Mouse (Mus musculus): Measurements from ENCODE around the gene Scn4b. TPM values are rescaled to one million over a fixed set of nuclear protein-coding genes. Genes with fewer than 3 reads are reported as not detected.

Scn4b gene
- polyA plus RNA-seq, 1 experiment from 2014 or later = 1.0 TPM

- H3K27ac ChIP-seq (ENCODE audit: low read length) = no peak overlapping the region
- peak overlapping the region; percentile 42 for H3K9ac ChIP-seq (replicated peaks; ENCODE audit: low read length)
- H3K4me2 ChIP-seq (replicated peaks; ENCODE audit: low read depth, low read length) = peak overlapping the region; percentile 71
- H3K4me3 ChIP-seq (ENCODE audit: low read length) = peak overlapping the region; percentile 38
- no peaks in the 10 kb centered on the region for H3K36me3 ChIP-seq (ENCODE audit: insufficient read depth, low read length)
- H3K27me3 ChIP-seq (ENCODE audit: insufficient read depth, low read length) = peaks cover 78% of the 10 kb centered on the region
- no peaks in the 10 kb centered on the region for H3K9me3 ChIP-seq (ENCODE audit: low read length)
- WGBS = 2% methylated on average over 27 of the region's 27 CpGs
- peak; percentile 75 for ATAC-seq (ENCODE audit: low FRiP score, low TSS enrichment)
- peaks cover 8% of the 10 kb centered on the region for H3K4me1 ChIP-seq (ENCODE audit: insufficient read depth, low read length)
Observed at GRCm38 (mm10) chr9:45145533-45146266, 7.5 kb downstream of the Scn4b start.

- Histone ChIP-seq H3K27me3 (ENCODE audit: insufficient read depth, low read length) (peaks cover 73% of the 10 kb centered on the region), H3K9ac (replicated peaks; ENCODE audit: low read length) (peak overlapping the region; percentile 42), H3K4me2 (replicated peaks; ENCODE audit: low read depth, low read length) (peak overlapping the region; percentile 71), H3K4me1 (ENCODE audit: insufficient read depth, low read length) (peaks cover 8% of the 10 kb centered on the region), H3K27ac (ENCODE audit: low read length) (no peak overlapping the region), H3K4me3 (ENCODE audit: low read length) (peak overlapping the region; percentile 38), H3K9me3 (ENCODE audit: low read length) (no peaks in the 10 kb centered on the region), H3K36me3 (ENCODE audit: insufficient read depth, low read length) (no peaks in the 10 kb centered on the region)
- no peak for ATAC-seq (ENCODE audit: low FRiP score, low TSS enrichment)
- WGBS = 3% methylated on average over 5 of the region's 5 CpGs
Observed at GRCm38 (mm10) chr9:45146267-45146597, 8.0 kb downstream of the Scn4b start.

GRCm38 (mm10) chr9:45150933-45151332, 12.7 kb downstream of the Scn4b start:
- Histone ChIP-seq H3K9ac (replicated peaks; ENCODE audit: low read length) (no peak overlapping the region), H3K4me3 (ENCODE audit: low read length) (no peak overlapping the region), H3K4me2 (replicated peaks; ENCODE audit: low read depth, low read length) (no peak overlapping the region), H3K36me3 (ENCODE audit: insufficient read depth, low read length) (no peaks in the 10 kb centered on the region), H3K27ac (ENCODE audit: low read length) (no peak overlapping the region), H3K4me1 (ENCODE audit: insufficient read depth, low read length) (peaks cover 2% of the 10 kb centered on the region), H3K27me3 (ENCODE audit: insufficient read depth, low read length) (peaks cover 30% of the 10 kb centered on the region), H3K9me3 (ENCODE audit: low read length) (no peaks in the 10 kb centered on the region)
- no peak for ATAC-seq (ENCODE audit: low FRiP score, low TSS enrichment)
- WGBS = 86% methylated on average over 1 of the region's 1 CpGs

GRCm38 (mm10) chr9:45153361-45153760, 15.2 kb downstream of the Scn4b start:
- H3K4me2 ChIP-seq (replicated peaks; ENCODE audit: low read depth, low read length) = no peak overlapping the region
- H3K4me1 ChIP-seq (ENCODE audit: insufficient read depth, low read length) = no peaks in the 10 kb centered on the region
- H3K27me3 ChIP-seq (ENCODE audit: insufficient read depth, low read length) = peaks cover 10% of the 10 kb centered on the region
- H3K9me3 ChIP-seq (ENCODE audit: low read length) = no peaks in the 10 kb centered on the region
- no peak overlapping the region for H3K4me3 ChIP-seq (ENCODE audit: low read length)
- no peak overlapping the region for H3K27ac ChIP-seq (ENCODE audit: low read length)
- no peaks in the 10 kb centered on the region for H3K36me3 ChIP-seq (ENCODE audit: insufficient read depth, low read length)
- 42% methylated on average over 7 of the region's 7 CpGs for WGBS
- no peak for ATAC-seq (ENCODE audit: low FRiP score, low TSS enrichment)
- H3K9ac ChIP-seq (replicated peaks; ENCODE audit: low read length) = no peak overlapping the region

- no peaks in the 10 kb centered on the region for H3K36me3 ChIP-seq (ENCODE audit: insufficient read depth, low read length)
- peaks cover 3% of the 10 kb centered on the region; the same call in 1 of the 2 replicates for H3K9me3 ChIP-seq (ENCODE audit: low read length)
- H3K4me1 ChIP-seq (ENCODE audit: insufficient read depth, low read length) = no peaks in the 10 kb centered on the region
- no peak overlapping the region for H3K4me2 ChIP-seq (replicated peaks; ENCODE audit: low read depth, low read length)
- H3K27ac ChIP-seq (ENCODE audit: low read length) = no peak overlapping the region
- H3K4me3 ChIP-seq (ENCODE audit: low read length) = no peak overlapping the region
- no peaks in the 10 kb centered on the region for H3K27me3 ChIP-seq (ENCODE audit: insufficient read depth, low read length)
- ATAC-seq (ENCODE audit: low FRiP score, low TSS enrichment) = no peak
- WGBS = 73% methylated on average over 5 of the region's 5 CpGs
- no peak overlapping the region for H3K9ac ChIP-seq (replicated peaks; ENCODE audit: low read length)
Observed at GRCm38 (mm10) chr9:45167903-45168302, 29.7 kb downstream of the Scn4b start.

GRCm38 (mm10) chr9:45170150-45170549, 32.0 kb downstream of the Scn4b start:
- Histone ChIP-seq H3K4me2 (replicated peaks; ENCODE audit: low read depth, low read length) (no peak overlapping the region), H3K9ac (replicated peaks; ENCODE audit: low read length) (no peak overlapping the region), H3K4me1 (ENCODE audit: insufficient read depth, low read length) (no peaks in the 10 kb centered on the region), H3K4me3 (ENCODE audit: low read length) (no peak overlapping the region), H3K27me3 (ENCODE audit: insufficient read depth, low read length) (no peaks in the 10 kb centered on the region), H3K27ac (ENCODE audit: low read length) (no peak overlapping the region), H3K36me3 (ENCODE audit: insufficient read depth, low read length) (no peaks in the 10 kb centered on the region), H3K9me3 (ENCODE audit: low read length) (peaks cover 3% of the 10 kb centered on the region; the same call in 1 of the 2 replicates)
- WGBS = 92% methylated on average over 5 of the region's 5 CpGs
- no peak for ATAC-seq (ENCODE audit: low FRiP score, low TSS enrichment)

- Histone ChIP-seq H3K9ac (replicated peaks; ENCODE audit: low read length) (no peak overlapping the region), H3K4me1 (ENCODE audit: insufficient read depth, low read length) (no peaks in the 10 kb centered on the region), H3K27me3 (ENCODE audit: insufficient read depth, low read length) (no peaks in the 10 kb centered on the region), H3K4me3 (ENCODE audit: low read length) (no peak overlapping the region), H3K4me2 (replicated peaks; ENCODE audit: low read depth, low read length) (no peak overlapping the region), H3K9me3 (ENCODE audit: low read length) (peaks cover 3% of the 10 kb centered on the region; the same call in 1 of the 2 replicates), H3K27ac (ENCODE audit: low read length) (no peak overlapping the region), H3K36me3 (ENCODE audit: insufficient read depth, low read length) (no peaks in the 10 kb centered on the region)
- 76% methylated on average over 1 of the region's 1 CpGs for WGBS
- no peak for ATAC-seq (ENCODE audit: low FRiP score, low TSS enrichment)
Observed at GRCm38 (mm10) chr9:45171073-45171610, 32.9 kb downstream of the Scn4b start.

GRCm38 (mm10) chr9:45173475-45173874, 35.3 kb downstream of the Scn4b start:
- Histone ChIP-seq H3K36me3 (ENCODE audit: insufficient read depth, low read length) (no peaks in the 10 kb centered on the region), H3K9me3 (ENCODE audit: low read length) (peaks cover 3% of the 10 kb centered on the region; the same call in 1 of the 2 replicates)
- 67% methylated on average over 3 of the region's 3 CpGs for WGBS

GRCm38 (mm10) chr9:45179282-45179681, 41.1 kb downstream of the Scn4b start:
- no peaks in the 10 kb centered on the region for H3K9me3 ChIP-seq (ENCODE audit: low read length)
- no peaks in the 10 kb centered on the region for H3K27me3 ChIP-seq (ENCODE audit: insufficient read depth, low read length)
- H3K4me2 ChIP-seq (replicated peaks; ENCODE audit: low read depth, low read length) = no peak overlapping the region
- no peak overlapping the region for H3K4me3 ChIP-seq (ENCODE audit: low read length)
- no peaks in the 10 kb centered on the region for H3K36me3 ChIP-seq (ENCODE audit: insufficient read depth, low read length)
- no peak overlapping the region for H3K9ac ChIP-seq (replicated peaks; ENCODE audit: low read length)
- no peak for ATAC-seq (ENCODE audit: low FRiP score, low TSS enrichment)
- H3K27ac ChIP-seq (ENCODE audit: low read length) = no peak overlapping the region
- WGBS = 86% methylated on average over 5 of the region's 5 CpGs
- no peaks in the 10 kb centered on the region for H3K4me1 ChIP-seq (ENCODE audit: insufficient read depth, low read length)

More at GRCm38 (mm10) chr9:45173475-45173874, 35.3 kb downstream of the Scn4b start:
- Histone ChIP-seq H3K4me2 (replicated peaks; ENCODE audit: low read depth, low read length) (no peak overlapping the region), H3K4me1 (ENCODE audit: insufficient read depth, low read length) (no peaks in the 10 kb centered on the region), H3K4me3 (ENCODE audit: low read length) (no peak overlapping the region), H3K27ac (ENCODE audit: low read length) (no peak overlapping the region), H3K9ac (replicated peaks; ENCODE audit: low read length) (no peak overlapping the region), H3K27me3 (ENCODE audit: insufficient read depth, low read length) (no peaks in the 10 kb centered on the region)
- no peak for ATAC-seq (ENCODE audit: low FRiP score, low TSS enrichment)

- ATAC-seq (ENCODE audit: low FRiP score, low TSS enrichment) = no peak
- H3K4me2 ChIP-seq (replicated peaks; ENCODE audit: low read depth, low read length) = no peak within 1 kb of the TSS
- H3K4me3 ChIP-seq (ENCODE audit: low read length) = no peak within 1 kb of the TSS
- H3K9ac ChIP-seq (replicated peaks; ENCODE audit: low read length) = no peak within 1 kb of the TSS
- H3K36me3 ChIP-seq (ENCODE audit: insufficient read depth, low read length) = no peaks in the 10 kb centered on the region
- no peaks in the 10 kb centered on the region for H3K4me1 ChIP-seq (ENCODE audit: insufficient read depth, low read length)
- H3K27me3 ChIP-seq (ENCODE audit: insufficient read depth, low read length) = no peaks in the 10 kb centered on the region
- 9% methylated on average over 2 of the region's 2 CpGs for WGBS
- no peak within 1 kb of the TSS for H3K27ac ChIP-seq (ENCODE audit: low read length)
- H3K9me3 ChIP-seq (ENCODE audit: low read length) = no peaks in the 10 kb centered on the region
Observed at GRCm38 (mm10) chr9:45181770-45182169, 43.6 kb downstream of the Scn4b start, which contains the start of gene BC049352. TSS of gene BC049352 (plus strand) at chr9:45182007.

All from kidney, embryonic 16.5 days (tissue).